Comparison of ENCODE assay signal across 8 mouse cellular contexts in the genomic region with DNA sequence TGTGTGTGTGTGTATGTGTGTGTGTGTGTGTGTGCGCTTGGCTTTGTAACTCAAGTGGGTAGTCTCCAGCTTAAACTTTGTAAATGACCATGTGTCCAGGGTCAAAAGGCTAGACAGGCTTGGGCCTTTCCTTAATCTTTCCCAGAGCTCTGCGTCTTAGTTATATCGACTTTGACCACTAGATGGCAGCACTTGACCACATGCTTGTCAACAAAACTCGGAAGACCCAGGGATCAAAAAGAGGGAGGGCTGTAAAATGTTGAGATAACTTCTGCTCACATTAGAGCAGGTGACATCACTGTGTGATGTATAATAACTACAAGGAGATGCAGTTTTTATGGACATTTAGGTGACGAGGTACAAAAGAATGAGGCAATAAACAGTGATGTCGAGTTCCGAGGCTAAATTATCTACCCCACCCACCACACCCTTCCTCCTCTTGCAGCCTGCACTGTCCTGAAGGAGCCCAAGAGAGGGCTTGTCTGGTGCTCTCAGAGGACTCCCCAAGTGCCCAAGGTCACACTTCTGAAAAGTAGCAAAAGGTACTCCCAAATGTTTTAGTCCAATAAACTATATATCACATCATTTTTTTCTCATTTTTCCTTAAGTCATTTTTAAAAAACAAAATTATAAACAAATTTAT. TPM values are rescaled to one million over a fixed set of nuclear protein-coding genes. Genes with fewer than 3 reads are reported as not detected.
DNase-seq lines count a peak whose midpoint lies in the region.

No protein-coding gene starts in this region.

- intact Hi-C loops in heart, postnatal 25 days (cut with DNase I): loop anchor here (2.0 to 10.0 kb wide), 5 partner anchors 48 to 377 kb away; partner anchors contain the start of gene Fam214a

- H3K27me3 ChIP-seq in megakaryocyte, embryonic 14.5 days (replicated peaks): peaks cover 14% of the 10 kb centered on the region

- H3K36me3 ChIP-seq in megakaryocyte, embryonic 14.5 days (replicated peaks; ENCODE audit: low read length): no peaks in the 10 kb centered on the region

- H3K4me3 ChIP-seq in megakaryocyte, embryonic 14.5 days (replicated peaks): peak overlapping the region; percentile 85

- peak; percentile 92 for DNase-seq in heart, adult 11 months
- DNase-seq in heart, postnatal 25 days (ENCODE audit: low spot score): no peak
- DNase-seq in cerebellum, adult 9-10 months: peak; percentile 81
- DNase-seq in frontal cortex, postnatal 14 days (ENCODE audit: low spot score in 2 of 2): peak; percentile 15 to 60
- DNase-seq in hindlimb bud, embryonic 11.5 days (ENCODE audit: extremely low spot score, low read depth, low spot score): peak; percentile 80
- peak; percentile 31 to 56 for DNase-seq in layer of hippocampus, postnatal 36 days
- peak; percentile 38 for DNase-seq in right cerebral cortex, postnatal 25 days

- H3K4me1 ChIP-seq in megakaryocyte, embryonic 14.5 days: peaks cover 32% of the 10 kb centered on the region

- no peaks in the 10 kb centered on the region for H3K9me3 ChIP-seq in megakaryocyte, embryonic 14.5 days

RNA-seq across cellular contexts. Expression of gene Onecut1, which starts 43.3 kb away (rescaled TPM):
- not detected for total RNA-seq in heart, postnatal 25 days (2021)
- total RNA-seq in layer of hippocampus, postnatal 36 days (2021): 1 to 10 TPM in 1 of 2 experiments, under 1 TPM in 1; 0.35 to 1.1 TPM
- polyA plus RNA-seq in megakaryocyte, embryonic 14.5 days (2012; ENCODE audit: insufficient read depth, low replicate concordance): 0.82 TPM in 1 of 2 replicates, not detected in the other

RNA-seq across cellular contexts. Expression of gene Fam214a, which starts 47.7 kb away (rescaled TPM):
- total RNA-seq in heart, postnatal 25 days (2021): 10 to 100 TPM; 25.2 to 28.8 TPM
- total RNA-seq in layer of hippocampus, postnatal 36 days (2021): 10 to 100 TPM; 42.2 to 47.4 TPM
- polyA plus RNA-seq in megakaryocyte, embryonic 14.5 days (2012; ENCODE audit: insufficient read depth, low replicate concordance): 1.3 and 5.1 TPM in 2 replicates
